Mouse (Mus musculus) CD4-positive helper T cell, adult 2 months (primary cell): Measurements from ENCODE around the gene Neu3.
"Not testable (repeated sequence)": the region's sequence is repeated elsewhere in the genome, so short reads cannot be mapped to it uniquely, and the experiment has no call there.

Experiments
- DNase-seq: peaks from one replicate; pipeline ENCODE4 v3.0.0-alpha.2; 2012; ENCODE audit warnings: low read depth, missing footprints, low spot score

The Neu3 gene

DNA sequence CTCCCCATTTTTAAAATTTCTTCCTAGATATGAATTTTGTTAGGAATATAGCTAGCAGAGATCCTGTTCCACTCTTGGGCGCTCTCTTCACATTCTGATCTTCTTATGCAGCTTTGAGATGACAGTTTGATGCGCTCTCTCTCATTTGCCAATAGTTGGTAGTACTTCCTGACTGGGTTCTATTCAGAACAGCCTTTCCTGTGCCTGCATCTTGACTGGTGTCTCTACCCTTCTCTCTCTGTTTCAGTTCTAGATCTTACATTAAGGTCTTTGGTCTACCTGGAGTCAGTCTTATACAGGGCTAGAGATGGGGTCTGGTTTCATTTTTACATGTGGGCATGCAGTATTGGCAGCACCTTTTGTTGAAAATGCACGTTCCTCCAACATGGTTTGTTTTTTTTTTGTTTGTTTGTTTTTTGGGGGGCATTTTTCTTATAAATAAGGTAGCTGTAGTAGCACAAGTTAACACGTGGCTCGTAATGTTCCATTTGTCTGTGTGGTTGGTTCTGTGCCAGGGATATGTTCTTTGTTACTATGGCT lies 6.2 kb upstream of the Neu3 start:
- no peak for DNase-seq

DNA sequence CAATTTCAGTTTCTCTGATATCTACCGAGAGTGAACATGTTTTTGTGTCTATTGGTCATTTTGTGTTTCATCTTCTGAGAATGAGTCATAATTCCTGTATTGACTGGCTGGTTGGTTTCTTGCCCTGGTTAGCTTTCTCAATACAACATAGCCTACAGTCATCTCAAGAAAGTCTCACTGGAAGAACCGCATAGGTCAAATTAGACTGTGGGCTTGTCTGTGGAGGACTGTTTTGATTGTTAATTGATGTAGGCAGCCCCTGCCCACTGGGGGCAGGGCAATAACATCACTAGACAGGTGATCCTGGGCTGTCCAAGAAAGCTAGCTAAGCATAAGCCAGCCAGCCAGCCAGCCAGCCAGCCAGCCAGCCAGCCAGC lies 5.6 kb upstream of the Neu3 start:
- DNase-seq = peak; percentile 71

DNA sequence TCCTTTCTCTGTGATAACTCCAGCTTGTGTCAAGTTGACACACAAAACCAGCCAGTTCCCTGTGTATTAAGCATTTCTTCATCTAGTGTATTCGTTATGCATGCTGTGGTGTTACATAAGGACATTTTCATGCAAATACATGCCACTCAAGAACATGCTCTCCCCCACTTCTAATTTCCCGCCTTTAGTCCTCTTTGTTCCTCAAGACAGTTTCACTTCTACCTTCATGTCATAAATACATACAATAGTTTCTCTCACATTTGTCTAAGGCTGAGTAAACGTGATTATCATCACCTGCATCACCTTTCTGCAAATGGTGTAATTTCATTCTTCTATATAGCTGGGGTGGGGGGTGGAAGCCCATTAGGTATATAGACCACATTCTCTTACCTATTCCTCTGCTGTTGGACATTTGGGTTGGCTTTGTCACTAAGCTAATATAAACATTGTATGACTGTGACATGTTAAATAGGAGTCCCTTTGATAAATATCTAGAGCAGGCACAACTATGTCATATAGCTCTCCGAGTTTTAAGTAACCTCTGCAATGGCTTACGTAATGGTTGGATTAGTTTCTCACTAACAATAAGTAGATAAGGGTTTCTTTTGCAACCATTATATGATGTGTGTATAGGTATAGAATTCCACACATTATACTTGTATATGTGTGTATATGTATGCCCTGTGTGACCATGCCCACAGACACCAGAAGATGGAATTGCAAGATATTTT lies 5.1 kb upstream of the Neu3 start:
- DNase-seq = no peak

DNA sequence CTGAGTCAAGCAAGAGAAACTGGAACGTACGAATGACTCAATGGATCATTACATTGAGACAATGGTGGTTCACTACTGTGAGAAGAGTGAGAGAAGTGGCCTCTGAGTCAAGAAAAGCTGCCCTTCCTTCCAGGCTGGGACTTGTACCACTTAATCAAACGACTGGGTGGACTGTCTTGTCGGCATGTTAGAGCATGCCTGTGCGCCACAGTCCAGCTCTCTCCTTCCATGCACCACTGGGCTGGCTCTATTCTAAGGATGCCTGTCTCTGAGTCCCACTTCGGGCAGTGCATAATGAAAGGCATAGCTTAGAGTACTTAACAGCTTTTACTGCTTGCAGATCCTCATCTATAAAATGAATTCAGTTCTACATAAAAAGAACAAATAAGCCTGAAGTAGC lies 2.1 kb downstream of the Neu3 start:
- DNase-seq = no peak

DNA sequence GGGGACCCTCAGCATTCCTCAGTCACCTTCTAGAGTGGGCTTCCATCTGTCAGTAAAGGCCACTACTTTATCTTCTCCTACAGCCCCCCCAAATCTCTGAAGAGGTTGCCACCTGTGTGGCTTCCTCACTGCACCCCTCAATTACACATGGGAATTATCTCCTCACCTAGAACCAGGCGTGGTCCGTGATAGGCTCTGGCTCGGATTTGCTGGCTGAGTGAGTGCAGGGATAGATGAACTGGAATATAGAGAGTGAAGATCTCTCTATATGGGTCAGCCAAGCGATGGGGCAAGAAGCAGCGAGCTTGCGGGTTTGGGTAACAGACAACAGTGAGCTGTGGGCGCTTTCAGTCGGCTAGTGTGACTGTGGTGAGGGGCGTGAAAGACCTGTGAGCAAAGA lies 2.7 kb downstream of the Neu3 start:
- DNase-seq = no peak

DNA sequence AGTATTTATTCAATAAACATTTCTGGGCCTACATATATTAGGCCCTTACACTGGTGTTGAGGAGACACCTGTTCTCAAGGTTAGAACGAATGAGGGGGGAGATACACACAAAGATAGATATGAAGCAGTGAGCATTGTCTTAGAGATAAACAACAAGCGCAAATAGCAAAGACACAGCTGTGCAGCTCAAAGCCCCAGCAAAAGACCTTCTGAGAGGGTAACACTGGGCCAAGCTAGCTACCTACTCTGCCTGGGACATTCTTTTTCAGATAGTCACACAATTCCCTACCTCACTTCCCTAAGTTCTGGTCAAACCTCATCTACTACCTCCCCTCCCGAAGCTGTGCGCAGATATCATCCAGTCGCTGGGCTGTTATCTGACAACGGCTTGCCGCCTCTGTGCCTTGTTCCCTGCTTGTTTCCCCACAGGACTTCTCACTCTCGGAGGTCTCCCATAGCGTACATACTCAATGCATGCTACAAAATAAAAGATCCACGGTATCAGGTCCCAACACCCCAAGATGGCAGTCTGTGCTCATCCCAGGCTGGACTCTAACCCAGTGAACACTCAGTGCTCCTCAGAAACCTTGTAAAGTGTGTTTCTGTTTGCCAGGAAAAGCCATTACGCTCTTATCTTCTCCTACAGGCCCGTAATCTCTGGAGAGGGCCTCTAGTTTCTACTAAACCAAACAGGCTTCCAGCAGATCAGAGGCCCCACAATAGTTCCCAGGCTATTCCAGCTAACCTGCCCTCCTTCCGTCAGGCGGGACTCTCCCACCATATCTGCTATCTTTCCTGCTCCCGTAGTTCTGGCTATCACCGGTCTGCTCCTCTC lies 3.4 kb downstream of the Neu3 start:
- no peak for DNase-seq

DNA sequence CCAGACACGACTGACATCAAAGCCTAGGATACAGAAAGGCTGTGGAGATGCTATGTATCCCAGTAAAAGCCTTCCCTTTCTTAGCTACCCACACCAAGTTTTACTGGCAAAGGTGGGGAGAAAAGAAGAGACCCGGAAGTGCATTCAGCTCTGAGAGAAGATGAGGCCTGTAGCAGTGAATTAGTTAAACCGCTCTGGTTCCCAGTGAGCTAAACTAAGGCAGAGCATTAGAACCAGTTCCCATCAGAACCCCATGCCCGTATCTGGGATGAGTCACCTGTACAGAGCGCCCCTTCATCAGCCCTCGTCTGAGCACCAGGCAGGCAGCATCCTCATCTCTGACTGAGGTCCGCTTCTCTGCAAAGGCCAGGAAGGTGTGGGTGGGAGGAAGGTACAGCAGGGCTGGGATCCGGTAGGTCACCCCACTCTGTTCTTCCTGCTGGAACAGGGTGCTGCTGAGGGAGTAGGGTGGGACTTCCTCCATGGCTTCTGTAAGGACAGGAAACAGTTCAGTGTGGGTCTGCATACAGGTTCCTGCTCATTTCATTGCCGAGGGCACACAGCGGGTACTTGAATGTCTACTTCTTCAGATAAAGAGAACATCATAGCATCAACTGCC lies 5.1 kb downstream of the Neu3 start:
- peak; percentile 48 for DNase-seq

DNA sequence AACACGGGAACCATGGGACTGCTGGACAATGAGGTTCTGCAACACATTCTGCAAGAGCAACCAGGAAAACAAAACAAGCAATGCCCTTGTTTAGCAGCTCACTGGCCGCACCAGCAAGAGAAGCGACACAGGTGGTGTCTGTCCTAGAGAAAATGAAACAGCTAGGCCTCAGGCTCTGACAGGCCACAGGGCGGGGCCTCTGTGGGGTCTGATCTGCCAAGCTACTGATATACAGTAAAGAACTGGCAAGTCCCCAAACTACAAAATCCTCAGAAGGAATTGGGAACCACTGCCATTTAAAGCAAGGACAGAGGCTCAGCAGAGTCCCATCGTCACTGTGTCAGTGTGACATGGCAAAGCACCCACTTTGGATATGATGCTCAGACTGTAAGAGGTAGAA lies 5.8 kb downstream of the Neu3 start:
- peak; percentile 55 for DNase-seq

DNA sequence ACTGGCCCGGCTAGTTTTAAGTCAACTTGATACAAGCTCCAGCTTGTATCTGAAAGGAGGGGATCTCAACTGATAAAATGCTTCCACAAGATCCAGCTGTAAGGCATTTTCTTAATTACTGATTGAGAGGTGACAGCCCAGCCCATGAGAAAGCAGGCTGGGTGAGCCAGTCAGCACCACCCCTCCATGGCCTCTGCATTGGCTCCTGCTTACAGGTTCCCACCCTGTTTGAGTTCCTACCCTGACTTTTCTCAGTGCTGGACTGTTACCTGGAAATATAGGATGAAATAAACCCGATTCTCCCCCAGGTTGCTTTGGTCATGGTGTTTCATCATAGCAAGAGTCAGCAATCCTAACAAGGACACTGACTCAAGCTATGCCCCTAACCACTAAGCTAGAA lies 6.3 kb downstream of the Neu3 start:
- no peak for DNase-seq

DNA sequence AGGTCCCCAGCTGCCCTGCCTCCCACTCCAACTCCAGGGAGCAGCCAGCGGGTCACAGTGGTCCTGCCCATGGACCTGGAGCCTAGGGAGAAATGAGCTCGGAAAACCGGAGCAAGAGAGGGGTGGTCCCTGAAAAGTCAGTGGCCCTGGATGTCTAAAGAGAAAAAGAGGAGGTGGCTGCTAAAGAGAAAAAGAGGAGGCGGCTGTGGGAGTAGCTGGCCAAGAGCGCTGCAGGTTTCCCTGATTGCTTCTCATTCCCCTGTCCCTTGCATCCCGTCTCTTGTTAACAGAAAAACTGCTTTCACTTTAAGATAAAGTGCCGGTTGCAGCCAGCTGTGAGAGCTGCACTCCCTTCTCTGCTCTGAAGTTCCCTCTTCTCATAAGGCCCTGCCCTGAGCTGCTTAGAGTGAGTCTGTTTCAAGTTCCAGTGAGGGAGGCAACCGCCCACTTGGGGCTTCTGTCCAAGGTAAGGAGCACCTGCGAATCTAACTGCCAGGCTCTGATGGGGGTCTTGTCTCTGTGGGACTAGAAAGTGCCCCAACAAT lies 10.0 kb downstream of the Neu3 start:
- DNase-seq = peak; percentile 51

DNA sequence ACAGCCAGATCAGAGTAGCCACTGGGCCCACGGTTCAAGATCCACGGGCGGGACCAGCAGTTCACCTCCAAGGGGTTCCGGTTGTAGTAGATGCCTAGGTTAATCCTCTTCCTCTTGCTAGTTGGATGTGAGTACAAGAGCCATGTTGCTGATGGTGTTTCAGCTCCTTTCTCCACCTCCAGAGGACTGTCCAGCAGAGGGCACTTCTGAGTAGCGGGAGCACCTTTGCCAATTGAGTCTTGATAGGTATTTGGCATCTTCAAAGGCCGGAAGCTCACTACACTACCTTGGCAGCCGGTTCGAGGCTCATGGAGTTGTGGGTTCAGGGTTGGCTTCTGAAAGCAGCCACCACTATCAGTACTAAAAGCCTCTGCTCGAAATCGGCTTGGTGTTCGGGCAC lies 14.8 kb downstream of the Neu3 start:
- peak; percentile 56 for DNase-seq

DNA sequence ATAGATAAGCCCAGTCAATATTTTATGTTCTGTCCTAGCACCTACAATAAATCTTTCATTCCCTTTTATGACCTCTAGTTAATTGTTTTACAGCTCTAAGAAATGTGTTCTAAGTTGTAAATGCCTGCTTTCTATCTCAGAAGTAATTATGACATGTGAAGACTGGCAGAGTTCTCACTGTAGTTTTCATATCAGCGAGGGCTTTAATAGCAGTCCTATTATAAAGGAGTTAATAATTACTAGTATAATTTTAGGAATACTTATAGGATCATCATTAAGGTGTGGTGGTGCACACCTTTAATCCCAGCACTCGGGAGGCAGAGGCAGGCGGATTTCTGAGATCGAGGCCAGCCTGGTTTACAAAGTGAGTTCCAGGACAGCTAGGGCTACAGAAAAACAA lies 16.6 kb downstream of the Neu3 start:
- no peak for DNase-seq

DNA sequence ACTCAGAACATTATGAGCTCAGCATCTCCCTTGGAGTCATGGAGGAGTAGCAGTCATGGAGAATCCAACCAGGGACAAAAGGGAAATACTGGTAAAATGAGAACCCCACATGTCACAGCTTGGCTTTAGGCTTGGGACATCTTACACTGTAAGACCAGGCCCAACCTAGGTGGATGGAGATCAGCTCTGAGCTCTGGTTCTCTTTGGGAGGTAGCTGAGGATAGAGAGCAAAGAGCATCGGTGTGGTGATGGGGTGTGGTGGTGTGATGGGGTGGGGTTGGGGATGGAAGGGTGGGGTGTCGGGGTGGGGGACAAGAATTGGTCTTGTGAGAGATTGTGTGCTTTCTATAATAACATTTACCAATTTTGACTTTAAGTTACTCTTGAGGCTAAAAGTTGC lies 17.4 kb downstream of the Neu3 start:
- DNase-seq = no peak

DNA sequence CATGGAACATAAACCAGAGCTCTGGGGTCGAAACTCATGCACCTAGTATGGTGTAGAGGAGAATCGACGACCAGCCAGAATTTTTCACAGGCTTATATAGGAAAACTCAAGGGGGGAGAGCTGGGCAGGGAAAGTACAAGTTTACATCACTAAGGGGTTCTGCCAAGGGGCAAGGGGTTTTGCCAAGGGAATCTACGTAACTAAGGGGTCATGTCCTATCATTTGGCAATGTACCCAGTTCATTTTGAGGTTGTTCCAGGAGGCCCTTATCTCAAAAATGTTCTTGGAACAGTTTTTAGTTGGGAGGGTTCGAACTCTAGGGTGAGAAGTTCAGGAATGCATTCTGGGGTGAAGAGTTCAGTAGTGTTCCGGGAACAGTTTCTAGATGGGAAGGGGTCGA lies 21.2 kb downstream of the Neu3 start:
- not testable (repeated sequence) for DNase-seq

DNA sequence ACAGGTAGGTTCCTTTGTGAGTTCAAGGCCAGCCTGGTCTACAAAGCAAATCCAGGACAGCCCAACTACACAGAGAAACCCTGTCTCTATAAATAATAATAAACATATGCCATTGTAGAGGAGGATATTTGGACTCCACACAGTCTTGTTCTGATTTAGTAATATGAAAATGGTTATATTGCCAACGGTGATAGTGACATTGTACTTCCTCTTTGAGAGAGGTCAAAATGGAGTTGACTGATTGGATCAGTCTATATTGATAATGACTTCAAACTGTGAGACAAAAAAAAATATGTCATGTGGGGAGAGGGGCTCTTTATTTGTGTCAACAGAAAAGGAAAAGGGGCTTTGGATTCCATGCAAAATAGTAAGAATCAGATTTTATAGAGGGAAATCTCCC lies 22.9 kb downstream of the Neu3 start:
- no peak for DNase-seq

DNA sequence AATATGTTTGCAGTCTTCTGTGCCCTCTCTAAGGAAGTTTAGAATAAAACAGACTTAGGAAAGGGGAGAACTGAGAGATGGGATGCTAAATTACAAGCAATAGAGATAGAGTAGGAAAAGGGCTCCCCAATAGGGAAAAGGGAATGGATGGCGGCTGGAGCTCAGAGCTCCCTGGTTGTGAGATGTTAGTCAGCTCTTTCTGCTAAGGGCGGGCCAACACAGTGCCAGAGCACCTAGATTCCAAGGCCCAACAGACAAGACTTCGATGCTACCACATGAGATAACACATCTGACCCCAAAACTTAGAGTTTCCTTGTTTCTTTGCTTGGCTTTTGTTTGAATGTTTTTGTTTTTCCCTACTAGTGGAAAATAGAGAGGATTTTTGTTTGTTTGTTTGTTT lies 24.2 kb downstream of the Neu3 start:
- DNase-seq = not testable (repeated sequence)

DNA sequence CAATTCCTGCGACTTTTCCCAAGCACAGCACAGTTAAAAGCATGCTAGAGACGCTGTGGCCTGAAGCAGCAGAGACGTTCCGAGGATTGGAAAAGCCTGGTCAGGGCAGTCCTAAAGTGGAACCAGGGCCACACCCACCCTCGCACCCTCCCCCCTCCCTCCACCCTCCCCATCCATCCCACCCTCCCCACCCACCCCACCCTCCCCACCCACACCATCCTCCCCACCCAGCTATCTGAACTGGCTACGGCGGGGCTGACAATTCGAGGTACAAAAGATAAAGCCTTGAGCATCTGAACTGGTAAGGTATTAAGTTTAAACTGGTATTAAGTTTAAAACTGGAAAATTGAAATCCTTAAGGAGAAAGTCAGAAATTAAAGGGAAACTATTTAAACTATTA lies 24.7 kb downstream of the Neu3 start:
- no peak for DNase-seq

DNA sequence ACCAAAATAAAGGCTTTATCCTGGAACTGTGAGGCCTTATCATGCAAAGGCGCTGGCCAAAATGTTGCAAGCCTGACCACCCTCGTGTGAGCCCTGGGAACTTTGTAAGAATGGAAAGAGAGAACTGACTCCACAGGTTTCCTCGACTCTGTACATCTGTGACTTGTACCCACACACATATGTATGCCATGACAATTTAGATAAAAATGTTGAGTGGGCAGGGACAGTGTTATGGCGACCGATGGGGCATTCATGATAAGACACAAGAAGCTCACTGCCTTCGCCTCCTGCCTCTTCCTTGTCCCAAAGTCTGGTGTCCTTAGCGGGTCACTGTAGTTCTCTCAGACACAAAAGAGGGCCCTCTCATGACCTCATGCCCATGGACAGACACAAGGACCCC lies 29.1 kb downstream of the Neu3 start:
- no peak for DNase-seq

DNA sequence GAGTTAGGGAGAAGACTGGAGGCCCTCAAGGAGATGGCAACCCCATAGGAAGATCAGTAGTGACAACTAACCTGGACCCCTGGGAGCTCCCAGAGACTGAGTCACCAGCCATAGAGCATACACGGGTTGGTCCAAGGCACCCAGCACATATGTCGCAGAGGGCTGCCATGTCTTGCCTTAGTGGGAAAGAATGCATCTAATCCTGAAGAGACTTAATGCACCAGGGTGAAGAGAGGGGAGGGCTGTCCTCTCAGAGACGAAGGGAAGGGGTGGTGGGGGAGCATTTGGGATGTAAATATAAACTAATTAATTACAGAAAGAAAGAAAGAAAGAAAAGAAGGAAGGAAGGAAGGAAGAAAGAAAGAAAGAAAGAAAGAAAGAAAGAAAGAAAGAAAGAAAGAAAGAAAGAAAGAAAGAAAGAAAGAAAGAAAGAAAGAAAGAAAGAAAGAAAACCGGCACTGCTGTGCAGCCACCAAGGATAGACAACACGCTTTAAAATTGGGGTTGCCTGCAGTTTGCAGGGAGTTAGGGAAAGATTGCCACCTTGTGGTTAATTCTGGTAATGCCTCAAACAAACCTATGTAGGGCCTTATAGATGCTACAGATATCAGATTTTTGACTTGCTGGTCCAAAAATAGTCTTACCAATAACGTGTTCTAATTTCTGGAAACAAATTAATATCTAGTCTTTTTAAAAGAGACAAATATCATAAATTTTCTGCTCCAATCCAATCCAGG lies 30.1 kb downstream of the Neu3 start:
- peak; percentile 77 for DNase-seq

DNA sequence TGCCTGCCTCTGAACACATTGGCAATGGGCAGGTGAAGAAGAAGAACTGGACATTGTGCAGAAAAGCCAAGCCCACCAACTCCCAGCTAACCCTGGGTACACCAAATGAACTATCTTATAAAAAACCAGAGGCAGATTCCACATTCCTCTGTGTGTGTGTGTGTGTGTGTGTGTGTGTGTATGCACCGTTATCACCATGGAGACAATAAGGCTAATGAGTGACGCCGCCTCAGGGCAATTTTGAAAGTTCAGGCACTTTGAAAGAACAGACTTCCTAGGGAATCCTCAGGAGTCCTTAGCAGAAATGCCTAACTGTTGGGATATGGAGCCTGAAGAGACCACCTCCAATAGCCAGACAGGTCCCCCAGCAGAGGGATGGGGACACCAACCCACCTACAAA lies 31.0 kb downstream of the Neu3 start:
- DNase-seq = no peak

DNA sequence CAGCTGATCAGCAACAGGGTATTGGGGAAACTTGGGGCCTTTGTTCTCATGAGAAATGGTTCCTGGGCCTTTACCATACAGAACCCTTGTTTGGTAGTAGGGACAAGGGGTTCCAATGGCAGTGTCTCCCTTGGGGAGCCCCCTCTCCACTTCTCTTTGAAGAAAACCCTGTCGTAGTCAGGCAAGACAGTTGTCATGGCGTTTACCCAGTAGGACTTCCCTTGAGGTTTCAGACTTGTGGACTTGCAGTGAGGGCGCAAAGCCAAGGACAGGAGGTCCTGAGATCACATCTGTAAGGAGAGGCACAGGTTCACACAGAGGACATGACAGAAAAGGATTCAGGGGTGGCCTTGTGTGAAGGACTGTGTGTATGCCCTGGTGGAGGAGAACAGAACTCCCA lies 31.7 kb downstream of the Neu3 start:
- DNase-seq = no peak
